Mouse (Mus musculus): ENCODE measurements around the gene Tgds. TPM values are rescaled to one million over a fixed set of nuclear protein-coding genes. Genes with fewer than 3 reads are reported as not detected.

Tgds gene
- polyA plus RNA-seq, 1 experiment from 2014 or later: 36.0 TPM

DNA sequence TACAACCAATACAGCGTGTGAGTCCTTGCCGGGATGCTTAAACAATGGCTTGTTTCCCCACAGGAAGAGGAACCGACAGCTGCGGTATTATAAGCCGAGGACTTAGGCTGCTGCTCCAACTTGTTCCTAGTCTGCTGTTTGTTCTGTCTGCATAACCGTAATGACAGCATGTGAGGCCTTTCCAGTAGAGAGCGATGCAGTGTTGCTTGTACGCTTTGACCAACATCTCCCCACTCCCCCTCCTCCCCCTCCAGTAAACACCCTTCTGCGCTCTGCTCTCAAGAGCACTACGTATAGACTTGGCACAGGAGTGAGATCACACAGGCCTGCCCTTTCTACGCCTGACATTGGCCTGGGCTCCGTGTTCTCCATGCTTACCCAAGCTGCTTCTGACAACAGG, 62.5 kb downstream of the Tgds start:
- no peak overlapping the region for H3K4me3 ChIP-seq
- DNase-seq (ENCODE audit: low spot score): no peak
- WGBS: 84% methylated on average over 12 of the region's 12 CpGs
- H3K4me1 ChIP-seq: no peaks in the 10 kb centered on the region
- no peaks in the 10 kb centered on the region for H3K9me3 ChIP-seq (replicated peaks)
- H3K27ac ChIP-seq: 0 out of 2 replicates have a peak overlapping the region, but pooled peaks have one; percentile 5
- H3K27me3 ChIP-seq (ENCODE audit: low read depth, poor library complexity, severe bottlenecking): no peaks in the 10 kb centered on the region
- no peaks in the 10 kb centered on the region for H3K36me3 ChIP-seq

DNA sequence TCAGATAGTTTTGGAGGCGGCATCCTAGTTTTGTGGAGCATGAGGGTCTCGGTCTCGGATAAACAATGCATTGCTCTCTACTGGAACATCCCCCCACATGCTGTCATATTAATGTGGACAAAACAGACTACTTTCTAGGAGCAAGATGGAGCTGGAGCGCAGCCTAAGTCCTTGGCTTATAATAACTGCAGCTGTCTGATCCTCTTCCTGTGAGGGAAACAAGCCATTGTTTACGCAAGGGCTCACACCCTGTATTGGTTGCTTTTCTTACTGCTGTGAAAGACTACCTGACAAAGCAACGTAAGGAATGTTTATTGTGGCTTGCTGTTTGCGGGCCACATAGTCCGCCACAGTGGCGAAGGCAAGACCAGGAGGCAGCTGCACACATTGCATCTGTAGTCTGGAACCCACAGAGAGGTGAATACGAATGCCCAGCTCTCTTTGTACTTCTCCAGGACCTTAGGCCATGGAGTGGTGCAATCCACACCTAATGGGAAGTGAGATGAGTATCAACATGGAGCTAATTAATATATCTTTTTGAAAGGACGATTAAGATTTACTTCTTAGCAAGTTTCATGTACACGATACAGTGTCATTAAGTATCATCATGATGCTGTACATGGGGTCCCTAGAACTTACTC, 63.0 kb downstream of the Tgds start:
- H3K4me3 ChIP-seq: no peak overlapping the region
- H3K4me1 ChIP-seq: no peaks in the 10 kb centered on the region
- no peak overlapping the region for H3K27ac ChIP-seq
- DNase-seq (ENCODE audit: low spot score): no peak
- no peaks in the 10 kb centered on the region for H3K27me3 ChIP-seq (ENCODE audit: low read depth, poor library complexity, severe bottlenecking)
- no peaks in the 10 kb centered on the region for H3K36me3 ChIP-seq
- 89% methylated on average over 12 of the region's 12 CpGs for WGBS
- no peaks in the 10 kb centered on the region for H3K9me3 ChIP-seq (replicated peaks)

Other genes starting within 250 kb of the Tgds start
- gene Dct, start 80.5 kb downstream of the Tgds start, polyA plus RNA-seq (2016; fragmentation: Nextera tagmentation; extraction: Ambion mirVana): 1.6 and 2.2 TPM in 2 replicates
- gene Gpr180, start 4.4 kb upstream of the Tgds start, polyA plus RNA-seq (2016; fragmentation: Nextera tagmentation; extraction: Ambion mirVana): 43.0 and 49.6 TPM in 2 replicates
- gene Sox21, start 104.3 kb upstream of the Tgds start, polyA plus RNA-seq (2016; fragmentation: Nextera tagmentation; extraction: Ambion mirVana): 0.08 and 0.13 TPM in 2 replicates
- not detected in 2 replicates for gene Gm9376, start 134.2 kb upstream of the Tgds start, polyA plus RNA-seq (2016; fragmentation: Nextera tagmentation; extraction: Ambion mirVana)